Mouse (Mus musculus) small intestine, adult 2 months (tissue): ENCODE data around the gene Jam3.

Source experiments
- CTCF ChIP-seq: fragments of 200-500 bp; IDR thresholded peaks from 2 replicates; pipeline ENCODE4 v1.5.1; 2012; ENCODE audit warnings: low read depth, mild to moderate bottlenecking, control low read depth, inconsistent platforms, low read length, moderate library complexity, mixed read lengths; ENCODE audit not compliant: insufficient replicate concordance, insufficient read length; ENCODE audit errors: extremely low read depth
- POLR2A ChIP-seq: fragments of 200-500 bp; IDR thresholded peaks from 2 replicates; pipeline ENCODE4 v1.6.1; 2012; ENCODE audit warnings: low read depth, mild to moderate bottlenecking, control low read depth, inconsistent platforms, low read length, moderate library complexity

DNA sequence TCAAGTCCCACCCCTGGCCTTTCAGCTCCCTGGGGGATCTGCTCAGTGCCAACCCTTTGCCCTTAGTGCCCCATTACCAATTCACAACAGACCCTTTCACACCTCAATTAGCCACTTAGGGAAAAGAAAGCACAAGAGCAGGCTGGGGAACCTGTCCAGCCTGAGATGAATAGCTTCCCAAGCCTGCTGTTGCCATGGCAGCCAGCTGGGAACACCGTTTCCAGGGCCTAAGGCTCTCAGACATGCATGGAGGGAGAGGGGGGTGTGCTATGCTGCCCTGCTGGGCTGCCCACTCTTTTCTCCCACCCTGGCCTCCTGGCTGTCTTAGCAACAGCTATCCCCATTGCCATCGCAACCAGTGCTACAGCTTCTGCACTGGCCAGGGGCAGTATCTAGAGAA is 47.9 kb upstream of the Jam3 start:
- TF ChIP-seq CTCF (no peak), POLR2A (no peak)
